Mouse (Mus musculus) heart, embryonic 13.5 days (tissue): ENCODE data around the gene Olfr541. TPM values are rescaled to one million over a fixed set of nuclear protein-coding genes. Genes with fewer than 3 reads are reported as not detected.

ENCODE experiments used
- ATAC-seq: fragments of 200-750 bp; cut with Nextera tagmentation; 2 replicates; pipeline ENCODE4 v1.8.0; 2017; ENCODE audit warnings: moderate TSS enrichment; ENCODE audit not compliant: insufficient number of reproducible peaks, low FRiP score, low TSS enrichment; ENCODE audit errors: extremely low read depth
- H3K27ac ChIP-seq: fragments of 300-500 bp; sonication (generic); replicated peaks from 2 replicates; pipeline ENCODE4 v1.5.1; 2015; ENCODE audit warnings: moderate library complexity, mild to moderate bottlenecking, inconsistent platforms
- H3K27me3 ChIP-seq: fragments of 300-500 bp; sonication (generic); replicated peaks from 2 replicates; pipeline ENCODE4 v1.6.1; 2015; ENCODE audit warnings: mild to moderate bottlenecking, inconsistent platforms
- H3K36me3 ChIP-seq: fragments of 300-500 bp; sonication (generic); 2 replicates; pipeline ENCODE4 v1.6.1; 2015; ENCODE audit warnings: mild to moderate bottlenecking, inconsistent platforms
- H3K4me1 ChIP-seq: fragments of 300-500 bp; sonication (generic); 2 replicates; pipeline ENCODE4 v1.6.1; 2015; ENCODE audit warnings: inconsistent platforms
- H3K4me2 ChIP-seq: fragments of 300-500 bp; sonication (generic); 2 replicates; pipeline ENCODE4 v1.6.1; 2015; ENCODE audit warnings: inconsistent platforms, mild to moderate bottlenecking, moderate library complexity
- H3K4me3 ChIP-seq: fragments of 300-500 bp; sonication (generic); 2 replicates; pipeline ENCODE4 v1.5.1; 2015; ENCODE audit warnings: moderate library complexity, mild to moderate bottlenecking, inconsistent platforms
- H3K9ac ChIP-seq: fragments of 300-500 bp; sonication (generic); 2 replicates; pipeline ENCODE4 v1.6.1; 2015; ENCODE audit warnings: inconsistent platforms, mild to moderate bottlenecking, moderate library complexity
- H3K9me3 ChIP-seq: fragments of 300-500 bp; sonication (generic); 2 replicates; pipeline ENCODE4 v1.6.1; 2016; ENCODE audit warnings: inconsistent platforms
- WGBS: fragments of 180-500 bp; shearing (Covaris S2); methylation state at CpG from one replicate; pipeline ENCODE4 v1.1.7; 2015; ENCODE audit warnings: mixed read lengths; 5-methylcytosine and 5-hydroxymethylcytosine counted together
- polyA plus RNA-seq: library from polyadenylated mRNA; unstranded; fragments of >200 nt; fragmentation: Nextera tagmentation; extraction: Ambion mirVana; gene quantifications from 2 replicates; pipeline ENCODE4 v1.2.1, GENCODE M21; 2015

Gene Olfr541
- polyA plus RNA-seq, 1 experiment from 2014 or later, result not detected

DNA sequence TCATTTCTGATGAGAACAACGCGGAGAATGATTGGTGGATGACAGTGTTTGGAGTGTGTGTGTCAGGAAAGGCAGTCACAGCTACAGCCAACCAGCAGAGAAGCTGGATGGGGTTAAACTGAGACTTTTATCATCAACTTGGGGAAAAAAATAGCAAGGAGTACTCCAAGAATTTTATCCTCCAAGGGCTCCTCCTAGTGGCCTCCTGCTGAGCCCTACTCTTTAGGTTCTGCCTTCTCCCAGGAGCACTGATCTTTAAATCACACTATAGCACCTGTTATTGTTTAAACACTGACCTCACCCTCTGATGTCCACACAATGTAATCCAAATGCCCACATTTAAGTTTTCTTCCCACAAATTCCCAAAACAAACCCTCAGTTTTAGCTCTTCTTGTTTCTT is 36.1 kb downstream of the Olfr541 start:
- WGBS, result 50% methylated on average over 2 of the region's 2 CpGs
- H3K4me3 ChIP-seq, result no peak overlapping the region
- H3K9ac ChIP-seq, result no peak overlapping the region
- no peak overlapping the region for H3K4me2 ChIP-seq
- no peaks in the 10 kb centered on the region for H3K27me3 ChIP-seq
- no peak overlapping the region for H3K27ac ChIP-seq
- ATAC-seq, result no peak
- H3K4me1 ChIP-seq, result no peaks in the 10 kb centered on the region
- no peaks in the 10 kb centered on the region for H3K36me3 ChIP-seq
- peaks cover 2% of the 10 kb centered on the region; the same call in 1 of the 2 replicates for H3K9me3 ChIP-seq

DNA sequence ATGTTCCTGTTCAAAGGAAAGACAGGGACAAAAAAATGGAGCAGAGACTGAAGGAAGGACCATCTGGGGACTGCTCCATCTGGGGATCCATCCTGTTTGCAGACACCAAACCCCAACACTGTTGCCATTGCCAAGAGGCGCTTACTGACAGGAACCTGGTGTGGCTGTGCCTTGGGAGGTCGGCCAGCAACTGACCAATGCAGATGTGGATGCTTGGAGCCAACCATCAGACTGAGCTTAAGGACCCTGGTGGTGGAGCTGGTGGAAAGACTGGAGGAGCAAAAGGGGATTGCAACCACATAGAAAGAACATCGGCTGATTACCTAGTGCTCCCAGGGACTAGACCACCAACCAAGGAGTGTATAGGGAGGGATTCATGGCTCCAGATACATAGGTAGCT is 50.3 kb downstream of the Olfr541 start:
- H3K36me3 ChIP-seq, result no peaks in the 10 kb centered on the region
- no peak overlapping the region for H3K27ac ChIP-seq
- no peak overlapping the region for H3K4me3 ChIP-seq
- ATAC-seq, result no peak
- no peak overlapping the region for H3K9ac ChIP-seq
- H3K4me1 ChIP-seq, result no peaks in the 10 kb centered on the region
- H3K4me2 ChIP-seq, result no peak overlapping the region
- H3K9me3 ChIP-seq, result no peaks in the 10 kb centered on the region
- H3K27me3 ChIP-seq, result no peaks in the 10 kb centered on the region
- WGBS, result 73% methylated on average over 3 of the region's 3 CpGs

DNA sequence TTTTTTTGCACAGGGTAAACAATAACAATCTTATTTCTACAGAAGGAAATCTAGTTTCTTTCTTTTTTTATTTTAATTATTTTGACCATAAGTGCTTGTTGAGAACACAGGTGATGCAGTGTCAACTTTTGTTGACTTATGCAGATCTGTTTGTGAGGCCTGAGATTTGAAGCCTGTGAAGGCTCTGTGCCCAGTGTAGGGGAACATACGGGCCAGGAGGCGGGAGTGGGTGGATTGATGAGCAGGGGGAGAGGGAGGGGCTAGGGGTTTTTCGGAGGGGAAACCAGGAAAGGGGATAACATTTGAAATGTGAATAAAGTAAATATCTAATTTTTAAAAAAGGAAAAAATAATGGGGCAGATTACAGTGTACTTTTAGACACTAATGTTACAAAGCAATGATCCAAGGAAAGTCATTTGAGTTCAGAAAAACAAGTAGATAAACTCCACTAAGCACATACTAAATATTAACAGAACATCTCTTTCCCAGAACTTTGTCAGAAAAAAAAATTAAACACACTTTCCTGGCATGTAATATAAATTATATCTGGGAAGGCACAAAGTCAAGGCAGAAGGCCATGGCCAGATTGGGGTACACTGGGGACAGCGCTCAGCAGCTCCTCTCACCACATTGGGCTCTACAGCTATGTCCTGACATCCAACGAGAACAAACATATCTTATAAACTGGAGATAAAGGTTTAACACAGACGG is 51.2 kb downstream of the Olfr541 start:
- WGBS, result 57% methylated on average over 6 of the region's 6 CpGs
- ATAC-seq, result no peak
- H3K4me1 ChIP-seq, result no peaks in the 10 kb centered on the region

DNA sequence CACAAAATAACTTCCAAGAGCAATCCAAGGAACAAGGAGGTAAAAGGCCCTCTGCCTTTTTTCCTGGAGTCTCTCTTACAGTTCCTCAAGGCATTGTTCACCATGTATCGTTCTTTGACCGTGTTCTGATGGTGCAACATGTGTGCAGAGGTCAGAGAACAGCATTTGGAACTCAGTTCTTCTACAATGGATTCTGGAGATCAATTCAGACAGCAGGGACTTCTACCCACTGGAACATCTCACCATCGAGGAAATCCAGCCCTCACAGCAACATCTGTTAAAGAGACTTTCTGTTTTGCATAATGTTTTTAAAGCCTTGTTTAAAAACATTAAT is 51.7 kb downstream of the Olfr541 start:
- 71% methylated on average over 3 of the region's 3 CpGs for WGBS
- Histone ChIP-seq H3K4me2 (no peak overlapping the region), H3K9me3 (0 out of 2 replicates have a peak, but pooled peaks cover under 1% of the 10 kb centered on the region), H3K27me3 (no peaks in the 10 kb centered on the region), H3K36me3 (no peaks in the 10 kb centered on the region), H3K9ac (no peak overlapping the region), H3K4me3 (no peak overlapping the region), H3K27ac (no peak overlapping the region), H3K4me1 (no peaks in the 10 kb centered on the region)
- no peak for ATAC-seq

More for the DNA sequence above, 51.2 kb downstream of the Olfr541 start:
- no peaks in the 10 kb centered on the region for H3K9me3 ChIP-seq
- H3K4me2 ChIP-seq, result no peak overlapping the region
- H3K36me3 ChIP-seq, result no peaks in the 10 kb centered on the region
- no peak overlapping the region for H3K27ac ChIP-seq
- no peak overlapping the region for H3K9ac ChIP-seq
- H3K27me3 ChIP-seq, result no peaks in the 10 kb centered on the region
- H3K4me3 ChIP-seq, result no peak overlapping the region

DNA sequence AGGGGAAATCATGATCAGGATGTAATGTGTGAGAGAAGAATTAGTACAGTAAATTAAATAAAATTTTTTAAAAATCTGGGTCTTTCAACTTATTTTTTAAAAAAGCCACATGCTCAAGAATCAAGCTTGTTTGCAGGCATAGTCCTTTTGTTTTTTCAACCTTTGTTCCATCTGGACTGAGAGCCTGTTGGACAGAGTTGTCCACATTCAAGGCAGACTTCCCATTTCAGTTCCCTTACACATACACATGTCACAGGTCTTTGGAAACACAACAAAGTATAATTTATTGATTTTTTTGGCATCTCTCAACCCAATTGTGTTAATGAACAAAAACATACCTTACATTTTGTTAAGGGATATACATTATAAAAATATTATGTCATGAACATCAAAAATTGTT is 57.5 kb downstream of the Olfr541 start:
- Histone ChIP-seq H3K9ac (no peak overlapping the region), H3K9me3 (peaks cover 6% of the 10 kb centered on the region; the same call in 1 of the 2 replicates), H3K4me2 (no peak overlapping the region), H3K36me3 (no peaks in the 10 kb centered on the region), H3K4me3 (no peak overlapping the region), H3K27ac (no peak overlapping the region), H3K4me1 (no peaks in the 10 kb centered on the region), H3K27me3 (no peaks in the 10 kb centered on the region)
- no peak for ATAC-seq

Other genes with a start within 250 kb of the Olfr541 start
- not detected in 2 replicates for gene Olfr533, start 233.9 kb upstream of the Olfr541 start, polyA plus RNA-seq
- not detected in 2 replicates for gene Olfr535, start 213.1 kb upstream of the Olfr541 start, polyA plus RNA-seq
- gene Olfr536, start 189.9 kb upstream of the Olfr541 start, polyA plus RNA-seq, result not detected in 2 replicates
- not detected in 2 replicates for gene Olfr538, start 129.4 kb upstream of the Olfr541 start, polyA plus RNA-seq
- gene Olfr46, start 96.0 kb upstream of the Olfr541 start, polyA plus RNA-seq, result not detected in 2 replicates
- gene Olfr61, start 68.3 kb upstream of the Olfr541 start, polyA plus RNA-seq, result not detected in 2 replicates
- not detected in 2 replicates for gene Olfr53, start 50.8 kb upstream of the Olfr541 start, polyA plus RNA-seq
- gene Olfr539, start 37.3 kb upstream of the Olfr541 start, polyA plus RNA-seq, result not detected in 2 replicates
- not detected in 2 replicates for gene Olfr45, start 15.3 kb upstream of the Olfr541 start, polyA plus RNA-seq
- not detected in 2 replicates for gene Cyp2e1, start 66.5 kb downstream of the Olfr541 start, polyA plus RNA-seq
- 0.23 and 0.29 TPM in 2 replicates for gene Syce1, start 90.6 kb downstream of the Olfr541 start, polyA plus RNA-seq
- gene Zfp941, start 124.9 kb downstream of the Olfr541 start, polyA plus RNA-seq, result 0.66 and 0.90 TPM in 2 replicates
- 0.24 and 0.90 TPM in 2 replicates for gene Urah, start 137.8 kb downstream of the Olfr541 start, polyA plus RNA-seq
- not detected in 2 replicates for gene Scgb1c1, start 148.3 kb downstream of the Olfr541 start, polyA plus RNA-seq
- 0.09 TPM in 1 of 2 replicates, not detected in the other for gene Odf3, start 150.5 kb downstream of the Olfr541 start, polyA plus RNA-seq
- not detected in 2 replicates for gene Gm45785, start 159.1 kb downstream of the Olfr541 start, polyA plus RNA-seq
- 40.1 and 46.2 TPM in 2 replicates for gene Ric8a, start 159.7 kb downstream of the Olfr541 start, polyA plus RNA-seq
- gene Bet1l, start 160.3 kb downstream of the Olfr541 start, polyA plus RNA-seq, result 28.6 and 29.0 TPM in 2 replicates
- gene Psmd13, start 184.7 kb downstream of the Olfr541 start, polyA plus RNA-seq, result 164 and 190 TPM in 2 replicates
- gene Sirt3, start 185.0 kb downstream of the Olfr541 start, polyA plus RNA-seq, result 40.7 and 48.7 TPM in 2 replicates
- gene Cox8b, start 203.2 kb downstream of the Olfr541 start, polyA plus RNA-seq, result 142 and 148 TPM in 2 replicates
- 0.05 and 0.20 TPM in 2 replicates for gene Nlrp6, start 223.6 kb downstream of the Olfr541 start, polyA plus RNA-seq
- gene Pgghg, start 244.1 kb downstream of the Olfr541 start, polyA plus RNA-seq, result 13.1 and 13.8 TPM in 2 replicates